Mouse (Mus musculus) liver, embryonic 14.5 days (tissue): ENCODE measurements around the gene Lrrc38.

Experiments
- CTCF ChIP-seq: IDR thresholded peaks from 2 replicates; pipeline ENCODE4 v1.5.1; 2016; ENCODE audit warnings: antibody characterized with exemption, low read depth, control low read depth
- EP300 ChIP-seq: IDR thresholded peaks from 2 replicates; pipeline ENCODE4 v1.6.1; 2016; ENCODE audit warnings: antibody characterized with exemption, low read depth

DNA sequence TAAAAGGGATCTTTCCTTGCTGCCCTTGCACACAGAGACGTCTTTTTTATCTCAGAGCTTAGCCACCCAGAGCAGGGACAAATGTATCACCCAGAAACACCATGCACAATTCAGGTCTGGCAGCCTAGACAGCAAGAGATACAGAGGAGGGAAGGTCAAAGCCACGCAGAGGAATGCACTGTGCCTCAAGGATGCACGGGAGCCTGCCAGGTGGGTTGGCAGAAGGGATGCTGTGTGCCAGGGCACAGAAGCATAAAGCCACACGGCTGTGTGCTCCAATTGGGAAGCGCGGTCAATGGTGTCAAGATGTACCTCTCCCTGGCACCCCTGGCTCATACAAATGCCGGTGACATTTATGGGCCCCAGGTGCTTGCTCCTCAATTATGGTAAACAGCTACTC lies 8.1 kb upstream of the Lrrc38 start:
- TF ChIP-seq CTCF (no peak), EP300 (no peak)
